Mouse (Mus musculus) urinary bladder, postnatal 4 days (tissue): ENCODE results near the gene Rsu1.

Source experiments
- DNase-seq, 2 experiments: peaks; one replicate each; pipeline ENCODE4 v3.0.0; 2021 to 2022; ENCODE audit warnings: low spot score in 2 of 2

The Rsu1 gene

GRCm38 (mm10) chr2:13271165-13271957, at the start of gene Rsu1:
Gene Rsu1 (minus strand): TSS chr2:13271415.
- peak; percentile 94 to 95 for DNase-seq

GRCm38 (mm10) chr2:13303376-13303775, 32.2 kb upstream of the Rsu1 start:
- no peak for DNase-seq

GRCm38 (mm10) chr2:13299031-13299430, 27.8 kb upstream of the Rsu1 start:
- DNase-seq, result no peak

- DNase-seq, result no peak
Observed at GRCm38 (mm10) chr2:13297733-13298132, 26.5 kb upstream of the Rsu1 start.

- no peak for DNase-seq
Observed at GRCm38 (mm10) chr2:13290661-13291060, 19.4 kb upstream of the Rsu1 start.

- DNase-seq, result no peak
Observed at GRCm38 (mm10) chr2:13290070-13290469, 18.9 kb upstream of the Rsu1 start.

GRCm38 (mm10) chr2:13278114-13278862, 7.1 kb upstream of the Rsu1 start:
- DNase-seq, result peak; percentile 10 to 54

GRCm38 (mm10) chr2:13275874-13276273, 4.7 kb upstream of the Rsu1 start:
- DNase-seq, result peak in 1 of 2 experiments; percentile 57

- peak in 1 of 2 experiments; percentile 54 for DNase-seq
Observed at GRCm38 (mm10) chr2:13270736-13271135, 479 bp downstream of the Rsu1 start.

- DNase-seq, result peak in 1 of 2 experiments; percentile 6
Observed at GRCm38 (mm10) chr2:13268681-13269293, 2.4 kb downstream of the Rsu1 start.

- DNase-seq, result peak in 1 of 2 experiments; percentile 30
Observed at GRCm38 (mm10) chr2:13264875-13265274, 6.3 kb downstream of the Rsu1 start.

- DNase-seq, result no peak
Observed at GRCm38 (mm10) chr2:13263150-13263549, 8.1 kb downstream of the Rsu1 start.

GRCm38 (mm10) chr2:13258606-13259005, 12.6 kb downstream of the Rsu1 start:
- no peak for DNase-seq

- DNase-seq, result no peak
Observed at GRCm38 (mm10) chr2:13240711-13241110, 30.5 kb downstream of the Rsu1 start.

- no peak for DNase-seq
Observed at GRCm38 (mm10) chr2:13237140-13237901, 33.9 kb downstream of the Rsu1 start.

GRCm38 (mm10) chr2:13235696-13236095, 35.5 kb downstream of the Rsu1 start:
- peak in 1 of 2 experiments; percentile 46 for DNase-seq

- peak in 1 of 2 experiments; percentile 48 for DNase-seq
Observed at GRCm38 (mm10) chr2:13234796-13235195, 36.4 kb downstream of the Rsu1 start.

- DNase-seq, result peak in 1 of 2 experiments; percentile 46
Observed at GRCm38 (mm10) chr2:13233902-13234301, 37.3 kb downstream of the Rsu1 start.

- peak in 1 of 2 experiments; percentile 22 for DNase-seq
Observed at GRCm38 (mm10) chr2:13233254-13233835, 37.9 kb downstream of the Rsu1 start.

- peak in 1 of 2 experiments; percentile 5 for DNase-seq
Observed at GRCm38 (mm10) chr2:13232305-13232704, 38.9 kb downstream of the Rsu1 start.

GRCm38 (mm10) chr2:13229686-13230085, 41.5 kb downstream of the Rsu1 start:
- DNase-seq, result no peak
